Mouse (Mus musculus) MEL (cell line): ENCODE results near the gene Gm773. TPM values are rescaled to one million over a fixed set of nuclear protein-coding genes. Genes with fewer than 3 reads are reported as not detected.

Experiments
- DNase-seq: peaks from one replicate; pipeline ENCODE4 v3.0.0; 2011; ENCODE audit warnings: low read depth, low spot score
- H3K27ac ChIP-seq: 2 replicates; pipeline ENCODE4 v1.5.1; 2012; ENCODE audit warnings: low read depth, mild to moderate bottlenecking, control low read depth, low read length, moderate library complexity; ENCODE audit not compliant: control insufficient read depth
- H3K27me3 ChIP-seq, 2 experiments: fragments of 150-350 bp in 1 of 2; sonication (generic) in 1 of 2; 2 replicates each; pipeline ENCODE4 v1.6.1; 2012; ENCODE audit warnings: low read length in 2 of 2, mild to moderate bottlenecking in 2 of 2, improper control_type of control experiment in 1 of 2, moderate library complexity in 1 of 2; ENCODE audit not compliant: insufficient read depth in 2 of 2, control insufficient read depth in 1 of 2
- H3K36me3 ChIP-seq, 2 experiments: 2 replicates each; pipeline ENCODE4 v1.6.1; 2012 to 2014; ENCODE audit warnings: low read length in 2 of 2, improper control_type of control experiment in 1 of 2, inconsistent platforms in 1 of 2, mild to moderate bottlenecking in 1 of 2; ENCODE audit not compliant: insufficient read depth in 2 of 2, control insufficient read depth in 1 of 2
- H3K4me1 ChIP-seq, 2 experiments: fragments of 150-350 bp in 1 of 2; sonication (generic) in 1 of 2; 2 replicates each; pipeline ENCODE4 v1.6.1; 2012; ENCODE audit warnings: low read length in 2 of 2, improper control_type of control experiment in 1 of 2, mild to moderate bottlenecking in 1 of 2; ENCODE audit not compliant: insufficient read depth in 2 of 2, control insufficient read depth in 1 of 2
- H3K4me3 ChIP-seq, 2 experiments: fragments of 150-350 bp in 1 of 2; sonication (generic) in 1 of 2; 2 replicates each; pipeline ENCODE4 v1.5.1; 2012; ENCODE audit warnings: low read depth in 2 of 2, low read length in 2 of 2, mild to moderate bottlenecking in 2 of 2, moderate library complexity in 2 of 2, control low read depth in 1 of 2, improper control_type of control experiment in 1 of 2; ENCODE audit not compliant: control insufficient read depth in 1 of 2, insufficient read depth in 1 of 2
- H3K79me2 ChIP-seq: 2 replicates; pipeline ENCODE4 v1.6.1; 2012; ENCODE audit warnings: mild to moderate bottlenecking, low read length, moderate library complexity; ENCODE audit not compliant: control insufficient read depth, poor library complexity, insufficient read depth
- H3K9ac ChIP-seq: 2 replicates; pipeline ENCODE4 v1.6.1; 2012; ENCODE audit warnings: low read depth, mild to moderate bottlenecking, control low read depth, low read length, moderate library complexity; ENCODE audit not compliant: control insufficient read depth, poor library complexity, severe bottlenecking
- H3K9me3 ChIP-seq: fragments of 150-350 bp; sonication (generic); replicated peaks from 2 replicates; pipeline ENCODE4 v1.6.1; 2012; ENCODE audit warnings: mild to moderate bottlenecking, low read length, improper control_type of control experiment, moderate library complexity; ENCODE audit not compliant: insufficient read depth
- BHLHE40 ChIP-seq: IDR thresholded peaks from 2 replicates; pipeline ENCODE4 v1.6.1; 2012; ENCODE audit warnings: low read depth, mild to moderate bottlenecking, inconsistent platforms, low read length, improper control_type of control experiment, borderline replicate concordance
- CHD1 ChIP-seq: IDR thresholded peaks from 2 replicates; pipeline ENCODE4 v1.6.1; 2012; ENCODE audit warnings: low read depth, mild to moderate bottlenecking, inconsistent platforms, low read length, improper control_type of control experiment
- CTCF ChIP-seq, 3 experiments: IDR thresholded peaks in 2 of 3; conservative IDR thresholded peaks in 1 of 3; 2 replicates each; pipeline ENCODE4 v1.5.1; 2011 to 2012; ENCODE audit warnings: low read length in 3 of 3, low read depth in 2 of 3, mild to moderate bottlenecking in 2 of 3, improper control_type of control experiment in 1 of 3, inconsistent platforms in 1 of 3, mixed read lengths in 1 of 3, moderate library complexity in 1 of 3; ENCODE audit not compliant: control insufficient read depth in 1 of 3, insufficient read depth in 1 of 3, poor library complexity in 1 of 3, severe bottlenecking in 1 of 3
- EP300 ChIP-seq, 2 experiments: IDR thresholded peaks; 2 replicates each; pipeline ENCODE4 v1.6.1; 2011; ENCODE audit warnings: improper control_type of control experiment in 2 of 2, low read length in 2 of 2, low read depth in 1 of 2, mild to moderate bottlenecking in 1 of 2
- GATA1 ChIP-seq: IDR thresholded peaks from 2 replicates; pipeline ENCODE4 v1.6.1; 2011; ENCODE audit warnings: low read depth, low read length, improper control_type of control experiment
- JUND ChIP-seq: IDR thresholded peaks from 2 replicates; pipeline ENCODE4 v1.6.1; 2011; ENCODE audit warnings: low read depth, mild to moderate bottlenecking, improper control_type of control experiment, low read length
- KAT2A ChIP-seq: conservative IDR thresholded peaks from 2 replicates; pipeline ENCODE4 v1.6.1; 2012; ENCODE audit warnings: low read depth, low read length, improper control_type of control experiment, inconsistent platforms
- MAX ChIP-seq: IDR thresholded peaks from 2 replicates; pipeline ENCODE4 v1.6.1; 2011; ENCODE audit warnings: low read length, improper control_type of control experiment
- MAZ ChIP-seq: IDR thresholded peaks from 2 replicates; pipeline ENCODE4 v1.6.1; 2012; ENCODE audit warnings: low read depth, mild to moderate bottlenecking, inconsistent platforms, low read length, improper control_type of control experiment
- MXI1 ChIP-seq: IDR thresholded peaks from 2 replicates; pipeline ENCODE4 v1.6.1; 2011; ENCODE audit warnings: mild to moderate bottlenecking, low read depth, low read length, improper control_type of control experiment
- NRF1 ChIP-seq: IDR thresholded peaks from 2 replicates; pipeline ENCODE4 v1.6.1; 2014; ENCODE audit warnings: low read depth, mild to moderate bottlenecking, inconsistent platforms, low read length, improper control_type of control experiment, moderate library complexity; ENCODE audit not compliant: poor library complexity, insufficient read depth, severe bottlenecking
- POLR2A ChIP-seq, 2 experiments: IDR thresholded peaks; 2 replicates each; pipeline ENCODE4 v1.6.1; 2011 to 2012; ENCODE audit warnings: low read length in 2 of 2, mild to moderate bottlenecking in 2 of 2, control low read depth in 1 of 2, improper control_type of control experiment in 1 of 2, low read depth in 1 of 2, moderate library complexity in 1 of 2; ENCODE audit not compliant: control insufficient read depth in 1 of 2, insufficient read depth in 1 of 2, poor library complexity in 1 of 2
- POLR2AphosphoS2 ChIP-seq: IDR thresholded peaks from 2 replicates; pipeline ENCODE4 v1.6.1; 2011; ENCODE audit warnings: low read length, improper control_type of control experiment
- RAD21 ChIP-seq: IDR thresholded peaks from 2 replicates; pipeline ENCODE4 v1.6.1; 2011; ENCODE audit warnings: mild to moderate bottlenecking, low read depth, low read length, improper control_type of control experiment
- SMC3 ChIP-seq: IDR thresholded peaks from 2 replicates; pipeline ENCODE4 v1.6.1; 2011; ENCODE audit warnings: low read depth, low read length, improper control_type of control experiment
- TBP ChIP-seq: IDR thresholded peaks from 2 replicates; pipeline ENCODE4 v1.8.0; 2011; ENCODE audit warnings: low read depth, low read length, improper control_type of control experiment
- TCF12 ChIP-seq: IDR thresholded peaks from 2 replicates; pipeline ENCODE4 v1.6.1; 2014; ENCODE audit warnings: low read depth, mild to moderate bottlenecking, inconsistent platforms, low read length, improper control_type of control experiment, moderate library complexity
- USF1 ChIP-seq: IDR thresholded peaks from 2 replicates; pipeline ENCODE4 v1.6.1; 2014; ENCODE audit warnings: low read depth, mild to moderate bottlenecking, inconsistent platforms, low read length, improper control_type of control experiment, moderate library complexity
- ZKSCAN1 ChIP-seq: IDR thresholded peaks from 2 replicates; pipeline ENCODE4 v1.6.1; 2012; ENCODE audit warnings: low read depth, mild to moderate bottlenecking, inconsistent platforms, low read length, improper control_type of control experiment, moderate library complexity
- ZMIZ1 ChIP-seq: IDR thresholded peaks from 2 replicates; pipeline ENCODE4 v1.6.1; 2012; ENCODE audit warnings: low read depth, mild to moderate bottlenecking, inconsistent platforms, low read length, improper control_type of control experiment, moderate library complexity
- polyA plus RNA-seq, 2 experiments: library from polyadenylated mRNA; stranded (reverse) in 1 of 2; unstranded in 1 of 2; fragments of >175 nt in 1 of 2; fragments of >200 nt in 1 of 2; gene quantifications; 2 replicates each; pipeline versions ENCODE4 v1.2.1 to v1.2.4; 2012; ENCODE audit warnings: low replicate concordance in 2 of 2, low read depth in 1 of 2; ENCODE audit not compliant: insufficient read length in 2 of 2, insufficient read depth in 1 of 2, missing spikeins in 1 of 2
- total RNA-seq: library from RNA; depleted of rRNA; stranded (reverse); fragments of 300-350 nt; gene quantifications from 2 replicates; pipeline ENCODE4 v1.2.3, GENCODE M21; 2012; rRNA removed

Gene Gm773
- total and polyA plus RNA-seq, 3 experiments, result not detected

- no peaks in the 10 kb centered on the region for H3K79me2 ChIP-seq
- H3K4me1 ChIP-seq, result no peaks in the 10 kb centered on the region
- DNase-seq, result no peak
- H3K9me3 ChIP-seq, result no peaks in the 10 kb centered on the region
- no peaks in the 10 kb centered on the region for H3K27me3 ChIP-seq
- peaks cover 0 to 25% of the 10 kb centered on the region in 2 experiments; a peak in 2 of 4 replicates for H3K36me3 ChIP-seq
- no peak overlapping the region for H3K4me3 ChIP-seq
- H3K9ac ChIP-seq, result no peak overlapping the region
- TF ChIP-seq USF1 (no peak), GATA1 (no peak), JUND (no peak), TCF12 (no peak), MAX (no peak), BHLHE40 (no peak), TBP (no peak), ZMIZ1 (no peak), SMC3 (no peak), KAT2A (no peak), NRF1 (no peak), RAD21 (no peak), CHD1 (no peak), EP300 (IDR thresholded peaks at IDR 0.05; ENCODE audit: low read depth in 1 of 2, low read length in 2 of 2) (no peak), MXI1 (no peak), POLR2A (IDR thresholded peaks at IDR 0.05; ENCODE audit: control insufficient read depth in 1 of 2, insufficient read depth in 1 of 2, low read depth in 1 of 2, low read length in 2 of 2, poor library complexity in 1 of 2) (no peak), POLR2AphosphoS2 (no peak), ZKSCAN1 (no peak), CTCF (IDR thresholded peaks at IDR 0.05 in 2 of 3, conservative IDR thresholded peaks at IDR 0.05 in 1 of 3; ENCODE audit: control insufficient read depth in 1 of 3, insufficient read depth in 1 of 3, low read depth in 2 of 3, low read length in 3 of 3, poor library complexity in 1 of 3, severe bottlenecking in 1 of 3) (no peak), MAZ (no peak)
- H3K27ac ChIP-seq, result no peak overlapping the region
These were observed 61.3 kb downstream of the Gm773 start for GRCm38 (mm10) chrX:56151396-56151795.

Other genes with a start within 250 kb of the Gm773 start
- 125 and 149 TPM in 2 replicates for gene 3830403N18Rik, start 76.3 kb downstream of the Gm773 start, total RNA-seq
- gene 3830403N18Rik, start 76.3 kb downstream of the Gm773 start, polyA plus RNA-seq, result 100 to 1,000 TPM; 103 to 243 TPM
- 1.5 TPM in 2 replicates for gene Zfp449, start 133.5 kb upstream of the Gm773 start, total RNA-seq
- 1 to 10 TPM in 1 of 2 experiments, not detected in 1; 1.5 TPM for gene Zfp449, start 133.5 kb upstream of the Gm773 start, polyA plus RNA-seq
- not detected in 2 replicates for gene Smim10l2a, start 161.7 kb upstream of the Gm773 start, total RNA-seq
- gene Smim10l2a, start 161.7 kb upstream of the Gm773 start, polyA plus RNA-seq, result not detected
- gene Gm2174, start 235.1 kb upstream of the Gm773 start, total RNA-seq, result 2.5 TPM in 1 of 2 replicates, not detected in the other
- gene Gm2174, start 235.1 kb upstream of the Gm773 start, polyA plus RNA-seq, result not detected
- gene Ints6l, start 242.0 kb upstream of the Gm773 start, total RNA-seq, result 9.8 and 18.4 TPM in 2 replicates
- 100 to 1,000 TPM in 1 of 2 experiments, 10 to 100 TPM in 1; 56.1 to 124 TPM for gene Ints6l, start 242.0 kb upstream of the Gm773 start, polyA plus RNA-seq